Mouse (Mus musculus): ENCODE data around the gene Cmtm4. TPM values are rescaled to one million over a fixed set of nuclear protein-coding genes. Genes with fewer than 3 reads are reported as not detected.

Cmtm4 gene
- polyA plus RNA-seq (2012; rRNA removed) = 4.8 and 5.6 TPM in 2 replicates

GRCm38 (mm10) chr8:104395703-104396357 is at the start of gene Cmtm4:
Gene Cmtm4 (minus strand): TSS chr8:104395807.
- H3K27me3 ChIP-seq (ENCODE audit: control insufficient read depth, insufficient read depth, low read length) = peaks cover 10% of the 10 kb centered on the region; the same call in 1 of the 2 replicates
- WGBS = 4% methylated on average over 36 of the region's 54 CpGs
- H3K27ac ChIP-seq (ENCODE audit: insufficient read depth, low read length) = peak within 1 kb of the TSS; percentile 30; the same call in 1 of the 2 replicates
- peak within 1 kb of the TSS; percentile 71 for H3K4me3 ChIP-seq (ENCODE audit: extremely low read depth, insufficient read depth, insufficient read length)
- H3K36me3 ChIP-seq (ENCODE audit: control insufficient read depth, insufficient read depth, low read length) = no peaks in the 10 kb centered on the region
- peak in 1 of 2 experiments; percentile 42 for DNase-seq (ENCODE audit: low read depth in 1 of 2, low spot score in 2 of 2)
- peaks cover 4% of the 10 kb centered on the region; the same call in 1 of the 2 replicates for H3K4me1 ChIP-seq (ENCODE audit: control insufficient read depth, insufficient read depth, insufficient read length)
- TF ChIP-seq POLR2A (IDR thresholded peaks at IDR 0.05; ENCODE audit: low read depth, low read length) = no peak
- TF ChIP-seq CTCF (IDR thresholded peaks at IDR 0.05; ENCODE audit: extremely low read depth, insufficient read depth, insufficient read length, insufficient replicate concordance) = no peak

- 79% methylated on average over 6 of the region's 6 CpGs for WGBS
- H3K27ac ChIP-seq (ENCODE audit: insufficient read depth, low read length) = no peak overlapping the region
- DNase-seq (ENCODE audit: low read depth in 1 of 2, low spot score in 2 of 2) = no peak
- peaks cover 8% of the 10 kb centered on the region for H3K4me1 ChIP-seq (ENCODE audit: control insufficient read depth, insufficient read depth, insufficient read length)
- 0 out of 2 replicates have a peak, but pooled peaks cover 1% of the 10 kb centered on the region for H3K36me3 ChIP-seq (ENCODE audit: control insufficient read depth, insufficient read depth, low read length)
- no peaks in the 10 kb centered on the region; the same call in 1 of the 2 replicates for H3K27me3 ChIP-seq (ENCODE audit: control insufficient read depth, insufficient read depth, low read length)
- TF ChIP-seq CTCF (IDR thresholded peaks at IDR 0.05; ENCODE audit: extremely low read depth, insufficient read depth, insufficient read length, insufficient replicate concordance) (no peak), POLR2A (IDR thresholded peaks at IDR 0.05; ENCODE audit: low read depth, low read length) (no peak)
- no peak overlapping the region for H3K4me3 ChIP-seq (ENCODE audit: extremely low read depth, insufficient read depth, insufficient read length)
Observed at GRCm38 (mm10) chr8:104445248-104445647, 49.6 kb upstream of the Cmtm4 start.

GRCm38 (mm10) chr8:104443125-104443679 is 47.6 kb upstream of the Cmtm4 start:
- peaks cover 8% of the 10 kb centered on the region for H3K4me1 ChIP-seq (ENCODE audit: control insufficient read depth, insufficient read depth, insufficient read length)
- peaks cover 12% of the 10 kb centered on the region; the same call in 1 of the 2 replicates for H3K36me3 ChIP-seq (ENCODE audit: control insufficient read depth, insufficient read depth, low read length)
- no peak overlapping the region for H3K27ac ChIP-seq (ENCODE audit: insufficient read depth, low read length)
- H3K4me3 ChIP-seq (ENCODE audit: extremely low read depth, insufficient read depth, insufficient read length) = no peak overlapping the region
- TF ChIP-seq POLR2A (IDR thresholded peaks at IDR 0.05; ENCODE audit: low read depth, low read length) = no peak
- WGBS = 63% methylated on average over 7 of the region's 7 CpGs
- DNase-seq (ENCODE audit: low read depth in 1 of 2, low spot score in 2 of 2) = no peak
- H3K27me3 ChIP-seq (ENCODE audit: control insufficient read depth, insufficient read depth, low read length) = no peaks in the 10 kb centered on the region; the same call in 1 of the 2 replicates

- Histone ChIP-seq H3K27ac (ENCODE audit: insufficient read depth, low read length) (peak within 1 kb of the TSS; percentile 91), H3K4me3 (ENCODE audit: extremely low read depth, insufficient read depth, insufficient read length) (peak within 1 kb of the TSS; percentile 80), H3K36me3 (ENCODE audit: control insufficient read depth, insufficient read depth, low read length) (peaks cover 16% of the 10 kb centered on the region; the same call in 1 of the 2 replicates), H3K4me1 (ENCODE audit: control insufficient read depth, insufficient read depth, insufficient read length) (peaks cover 8% of the 10 kb centered on the region), H3K27me3 (ENCODE audit: control insufficient read depth, insufficient read depth, low read length) (no peaks in the 10 kb centered on the region)
- under 1% methylated on average over 75 of the region's 75 CpGs for WGBS
- DNase-seq (ENCODE audit: low read depth in 1 of 2, low spot score in 2 of 2) = peak; percentile 79 to 91
- TF ChIP-seq POLR2A (IDR thresholded peaks at IDR 0.05; ENCODE audit: low read depth, low read length) (peak; percentile 16; the same call in 1 of the 2 replicates), CTCF (IDR thresholded peaks at IDR 0.05; ENCODE audit: extremely low read depth, insufficient read depth, insufficient read length, insufficient replicate concordance) (peak; percentile 89)
Observed at GRCm38 (mm10) chr8:104442299-104443124, 46.9 kb upstream of the Cmtm4 start, which contains the start of gene Dync1li2. Gene Dync1li2 (minus strand): TSS chr8:104443047.

- Histone ChIP-seq H3K27ac (ENCODE audit: insufficient read depth, low read length) (no peak overlapping the region), H3K36me3 (ENCODE audit: control insufficient read depth, insufficient read depth, low read length) (peaks cover 23% of the 10 kb centered on the region), H3K4me3 (ENCODE audit: extremely low read depth, insufficient read depth, insufficient read length) (peak overlapping the region; percentile 80; the same call in 1 of the 2 replicates), H3K4me1 (ENCODE audit: control insufficient read depth, insufficient read depth, insufficient read length) (peaks cover 8% of the 10 kb centered on the region), H3K27me3 (ENCODE audit: control insufficient read depth, insufficient read depth, low read length) (no peaks in the 10 kb centered on the region)
- no peak for DNase-seq (ENCODE audit: low read depth in 1 of 2, low spot score in 2 of 2)
- WGBS = 61% methylated on average over 7 of the region's 7 CpGs
- no peak for TF ChIP-seq POLR2A (IDR thresholded peaks at IDR 0.05; ENCODE audit: low read depth, low read length)
- TF ChIP-seq CTCF (IDR thresholded peaks at IDR 0.05; ENCODE audit: extremely low read depth, insufficient read depth, insufficient read length, insufficient replicate concordance) = no peak
Observed at GRCm38 (mm10) chr8:104441613-104442012, 46.0 kb upstream of the Cmtm4 start.

- Histone ChIP-seq H3K27me3 (ENCODE audit: control insufficient read depth, insufficient read depth, low read length) (no peaks in the 10 kb centered on the region), H3K27ac (ENCODE audit: insufficient read depth, low read length) (no peak overlapping the region), H3K4me3 (ENCODE audit: extremely low read depth, insufficient read depth, insufficient read length) (no peak overlapping the region), H3K4me1 (ENCODE audit: control insufficient read depth, insufficient read depth, insufficient read length) (peaks cover 17% of the 10 kb centered on the region), H3K36me3 (ENCODE audit: control insufficient read depth, insufficient read depth, low read length) (peaks cover 29% of the 10 kb centered on the region)
- 84% methylated on average over 8 of the region's 8 CpGs for WGBS
- TF ChIP-seq POLR2A (IDR thresholded peaks at IDR 0.05; ENCODE audit: low read depth, low read length) (no peak), CTCF (IDR thresholded peaks at IDR 0.05; ENCODE audit: extremely low read depth, insufficient read depth, insufficient read length, insufficient replicate concordance) (no peak)
- no peak for DNase-seq (ENCODE audit: low read depth in 1 of 2, low spot score in 2 of 2)
Observed at GRCm38 (mm10) chr8:104439461-104439860, 43.9 kb upstream of the Cmtm4 start.
